In genomic region chr13:34497667-34498066, GRCm38 (mm10) we compare ENCODE assay signal across 32 mouse cellular contexts.
DNase-seq lines count a peak whose midpoint lies in the region; ATAC-seq and TF ChIP-seq lines count a peak whose summit lies in the region.
"Had no signal": no experiment of that assay in that cellular context is flagged by ENCODE, and none has a peak within 500 bp of the region (broad histone marks: within the 10 kb centered on the region; RNA-seq: fewer than 3 reads in every experiment).

No protein-coding gene starts in this region.

- no peak for TF ChIP-seq POLR2A in liver, adult 2 months (IDR thresholded peaks at IDR 0.05; ENCODE audit: extremely low read depth, insufficient read depth, low read length)

- ATAC-seq in liver, embryonic 12.5 days, result no peak
- no peak for ATAC-seq in activated CD4-positive, CD25-positive, alpha-beta regulatory T cell, adult 4 months
- ATAC-seq: forebrain, embryonic 13.5 days; forebrain, embryonic 16.5 days; hindbrain, postnatal 0 days; inflammation-experienced regulatory T-cells, adult 6 months had no signal

- no peaks in the 10 kb centered on the region for H3K36me3 ChIP-seq in liver, adult 2 months (ENCODE audit: control insufficient read depth, insufficient read depth, low read length)
- H3K36me3 ChIP-seq in liver, embryonic 12.5 days, result no peaks in the 10 kb centered on the region
- H3K36me3 ChIP-seq: embryonic facial prominence, embryonic 10.5 days; embryonic facial prominence, embryonic 13.5 days; forebrain, embryonic 10.5 days; G1E; heart, embryonic 10.5 days; heart, embryonic 13.5 days had no signal

- 24% methylated on average over 3 of the region's 3 CpGs for WGBS in liver, adult 2 months
- WGBS in liver, embryonic 12.5 days (ENCODE audit: insufficient replicate concordance), result 60% methylated on average over 3 of the region's 3 CpGs

- no peak overlapping the region for H3K27ac ChIP-seq in liver, adult 2 months (replicated peaks; ENCODE audit: insufficient read depth, low read depth, low read length)
- no peak overlapping the region for H3K27ac ChIP-seq in liver, embryonic 12.5 days
- H3K27ac ChIP-seq: embryonic facial prominence, embryonic 10.5 days; embryonic facial prominence, embryonic 13.5 days; forebrain, embryonic 10.5 days; forebrain, embryonic 13.5 days; heart, embryonic 10.5 days; heart, embryonic 13.5 days; hindbrain, embryonic 14.5 days; hindbrain, postnatal 0 days had no signal

- H3K27me3 ChIP-seq in liver, adult 2 months (ENCODE audit: control insufficient read depth, insufficient read depth, low read length), result no peaks in the 10 kb centered on the region
- H3K27me3 ChIP-seq in liver, embryonic 12.5 days (replicated peaks), result no peaks in the 10 kb centered on the region
- H3K27me3 ChIP-seq: CH12.LX; embryonic facial prominence, embryonic 13.5 days; forebrain, embryonic 13.5 days; heart, embryonic 13.5 days had no signal

- no peak for TF ChIP-seq CTCF in liver, adult 2 months (IDR thresholded peaks at IDR 0.05; ENCODE audit: low read depth, low read length)

- H3K79me2 ChIP-seq in liver, adult 2 months (ENCODE audit: control insufficient read depth, insufficient read depth, low read length), result no peaks in the 10 kb centered on the region

- DNase-seq in layer of hippocampus, adult 11-12 months (ENCODE audit: low spot score), result peak; percentile 4
- DNase-seq in layer of hippocampus, postnatal 25 days (ENCODE audit: extremely low spot score in 1 of 2, low spot score in 1 of 2), result no peak
- peak; percentile 50 for DNase-seq in liver, adult 2 months (ENCODE audit: extremely low read depth, low read depth, low spot score)
- DNase-seq in brain, adult 2 months (ENCODE audit: low read depth, low spot score), result peak; percentile 15
- peak; percentile 24 for DNase-seq in layer of hippocampus, adult 9-11 months
- DNase-seq: adrenal gland, adult 8-10 months; adrenal gland, postnatal 25 days; B cell, adult 2 months; cerebellum, adult 11 months; cerebellum, adult 2 months; cerebellum, adult 9-11 months; cerebellum, postnatal 36 days; embryo, embryonic 11 days; gastrocnemius, postnatal 14 days; heart, adult 18-20 months; heart, postnatal 14 days; heart, postnatal 4 days had no signal

- H3K4me3 ChIP-seq in liver, adult 2 months (ENCODE audit: insufficient read depth, low read depth, low read length), result no peak overlapping the region
- H3K4me3 ChIP-seq in liver, embryonic 12.5 days, result no peak overlapping the region
- H3K4me3 ChIP-seq: embryonic facial prominence, embryonic 10.5 days; embryonic facial prominence, embryonic 13.5 days; erythroblast, embryonic 14.5 days; forebrain, embryonic 10.5 days; forebrain, embryonic 13.5 days; heart, embryonic 10.5 days; heart, embryonic 13.5 days had no signal

- no peak overlapping the region for H3K9ac ChIP-seq in liver, adult 2 months (ENCODE audit: low read depth, low read length)
- H3K9ac ChIP-seq in liver, embryonic 12.5 days, result no peak overlapping the region
- H3K9ac ChIP-seq: embryonic facial prominence, embryonic 13.5 days; forebrain, embryonic 13.5 days; heart, embryonic 13.5 days; hindbrain, embryonic 14.5 days had no signal

- H3K9me3 ChIP-seq in liver, embryonic 12.5 days (replicated peaks), result no peaks in the 10 kb centered on the region
- H3K9me3 ChIP-seq: embryonic facial prominence, embryonic 10.5 days; embryonic facial prominence, embryonic 13.5 days; forebrain, embryonic 10.5 days; forebrain, embryonic 13.5 days; G1E; heart, embryonic 10.5 days; heart, embryonic 13.5 days had no signal

- H3K4me1 ChIP-seq in liver, adult 2 months (ENCODE audit: control insufficient read depth, insufficient read depth, low read length), result no peaks in the 10 kb centered on the region
- H3K4me1 ChIP-seq in liver, embryonic 12.5 days, result no peaks in the 10 kb centered on the region
- H3K4me1 ChIP-seq: embryonic facial prominence, embryonic 10.5 days; embryonic facial prominence, embryonic 13.5 days; forebrain, embryonic 10.5 days; forebrain, embryonic 13.5 days; heart, embryonic 10.5 days; heart, embryonic 13.5 days had no signal

- H3K4me2 ChIP-seq in liver, embryonic 12.5 days, result no peak overlapping the region
- H3K4me2 ChIP-seq: embryonic facial prominence, embryonic 13.5 days; forebrain, embryonic 13.5 days; heart, embryonic 13.5 days; hindbrain, embryonic 14.5 days had no signal

Comparison
In these comparisons a context has a peak if more than half of its experiments do, and no peak if none do; other contexts are left out.
1. DNase-seq: peak in layer of hippocampus, adult 11-12 months (single experiment), liver, adult 2 months (single experiment), brain, adult 2 months (single experiment) and layer of hippocampus, adult 9-11 months (single experiment); none in layer of hippocampus, postnatal 25 days (0 of 2).